Mouse (Mus musculus) brain, embryonic 14.5 days (tissue): Measurements from ENCODE around the gene Rnf181. TPM values are rescaled to one million over a fixed set of nuclear protein-coding genes. Genes with fewer than 3 reads are reported as not detected.
A peak's percentile ranks its signal among the peaks of the same experiment; 100 is the strongest.

ENCODE experiments used
- DNase-seq: peaks from one replicate; pipeline ENCODE4 v3.0.0-alpha.2; 2011; ENCODE audit warnings: low read depth
- CTCF ChIP-seq: fragments of 200-500 bp; IDR thresholded peaks from 2 replicates; pipeline ENCODE4 v1.5.1; 2012; ENCODE audit warnings: inconsistent platforms, mild to moderate bottlenecking, moderate library complexity, borderline replicate concordance; ENCODE audit not compliant: insufficient read depth, insufficient read length; ENCODE audit errors: extremely low read depth
- POLR2A ChIP-seq: fragments of 200-500 bp; IDR thresholded peaks from 2 replicates; pipeline ENCODE4 v1.6.1; 2012; ENCODE audit warnings: mild to moderate bottlenecking, inconsistent platforms, borderline replicate concordance; ENCODE audit not compliant: poor library complexity, insufficient read depth, insufficient read length, severe bottlenecking; ENCODE audit errors: extremely low read depth
- polyA plus RNA-seq: library from polyadenylated mRNA; depleted of rRNA; stranded (reverse); fragments of >200 nt; gene quantifications from 2 replicates; pipeline ENCODE4 v1.2.3, GENCODE M21; 2012; rRNA removed

Rnf181 gene
- polyA plus RNA-seq: 73.1 and 75.4 TPM in 2 replicates

DNA sequence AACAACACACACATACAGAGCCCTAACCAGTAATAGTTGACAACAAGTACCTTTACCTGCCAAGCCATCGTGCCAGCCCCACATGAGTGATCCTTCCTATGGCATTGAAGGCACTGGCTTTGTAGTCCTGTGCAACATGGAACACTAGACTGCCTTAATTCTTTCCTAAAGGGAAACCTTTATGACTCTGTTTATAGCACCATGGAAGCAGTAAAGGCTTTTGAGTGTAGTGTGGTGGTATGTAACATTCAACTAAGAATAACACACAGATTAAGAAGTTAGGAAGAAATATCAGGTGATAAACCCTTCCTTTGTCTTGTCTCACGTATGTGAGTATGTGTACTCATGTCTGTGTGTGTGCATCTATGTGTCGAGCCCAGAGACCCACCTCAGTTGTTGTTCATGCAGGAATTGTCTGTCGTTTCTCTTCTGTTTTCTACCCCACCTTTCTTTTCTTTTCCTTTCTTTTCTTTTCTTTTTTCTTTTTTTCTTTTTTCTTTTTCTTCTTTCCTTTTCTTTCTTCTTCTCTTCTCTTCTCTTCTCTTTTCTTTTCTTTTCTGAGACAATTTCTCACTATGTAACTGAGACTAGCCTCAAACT is at the start of gene Rnf181:
Gene Rnf181 (minus strand): TSS at position 113 of the 600 bp plus-strand sequence.
- TF ChIP-seq CTCF (no peak), POLR2A (no peak)

DNA sequence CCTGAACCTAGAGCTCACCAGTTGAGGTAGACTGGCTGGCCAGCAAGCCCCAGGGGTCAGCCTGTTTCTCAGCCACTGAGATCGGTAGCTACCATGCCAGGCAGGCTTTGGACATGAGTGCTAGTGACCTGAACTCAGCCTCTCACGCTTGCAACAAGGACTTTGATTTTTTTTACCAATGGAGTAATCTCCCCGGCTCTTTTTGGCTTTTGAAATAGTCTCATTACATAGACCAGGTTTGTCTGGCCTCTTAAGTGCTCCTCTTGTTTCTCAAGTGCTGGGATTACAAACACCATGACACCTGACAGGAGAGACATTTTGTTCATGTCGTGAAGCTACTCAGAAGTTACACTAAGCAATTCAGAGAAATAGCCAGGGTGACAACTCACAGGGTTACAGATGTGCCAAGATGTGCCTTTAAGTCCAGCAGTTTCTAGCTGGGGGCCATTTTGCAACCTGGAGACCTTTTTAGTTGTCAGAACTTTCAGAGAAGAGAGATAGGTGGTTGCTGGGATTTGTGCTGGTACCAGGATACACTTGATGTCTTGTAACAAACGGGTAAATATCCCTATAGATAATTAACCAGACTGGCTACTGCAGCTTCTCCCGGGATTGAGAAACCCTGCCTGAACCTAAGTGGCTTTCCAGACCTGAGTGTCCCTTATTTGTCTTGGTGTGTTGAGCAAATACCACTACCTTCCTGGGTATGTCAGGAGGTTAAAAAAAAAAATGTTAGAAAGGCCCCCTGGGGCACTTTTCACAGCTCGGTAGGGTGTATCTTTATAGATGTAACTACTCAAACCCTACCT is 49.4 kb upstream of the Rnf181 start:
- TF ChIP-seq POLR2A (no peak), CTCF (no peak)
- no peak for DNase-seq

More for the DNA sequence above, at the start of gene Rnf181:
- DNase-seq: no peak

DNA sequence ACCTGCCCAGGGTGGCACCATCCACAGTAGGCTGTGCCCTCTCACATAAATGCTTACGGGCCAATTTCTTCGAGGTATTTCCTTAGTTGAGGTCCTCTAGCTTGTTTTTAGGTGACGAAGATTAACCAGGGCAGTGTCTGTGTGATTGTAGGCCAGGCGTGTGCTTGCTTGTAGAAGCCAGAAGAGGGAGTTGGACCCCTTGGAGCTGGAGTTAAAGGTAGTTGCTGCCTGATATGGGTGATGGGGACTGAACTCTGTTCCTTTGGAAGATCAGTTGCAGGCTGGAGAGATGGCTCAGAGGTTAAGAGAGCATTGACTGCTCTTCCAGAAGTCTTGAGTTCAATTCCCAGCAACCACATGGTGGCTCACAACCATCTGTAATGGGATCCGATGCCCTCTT is 48.4 kb upstream of the Rnf181 start:
- TF ChIP-seq CTCF (no peak), POLR2A (no peak)
- DNase-seq: no peak

DNA sequence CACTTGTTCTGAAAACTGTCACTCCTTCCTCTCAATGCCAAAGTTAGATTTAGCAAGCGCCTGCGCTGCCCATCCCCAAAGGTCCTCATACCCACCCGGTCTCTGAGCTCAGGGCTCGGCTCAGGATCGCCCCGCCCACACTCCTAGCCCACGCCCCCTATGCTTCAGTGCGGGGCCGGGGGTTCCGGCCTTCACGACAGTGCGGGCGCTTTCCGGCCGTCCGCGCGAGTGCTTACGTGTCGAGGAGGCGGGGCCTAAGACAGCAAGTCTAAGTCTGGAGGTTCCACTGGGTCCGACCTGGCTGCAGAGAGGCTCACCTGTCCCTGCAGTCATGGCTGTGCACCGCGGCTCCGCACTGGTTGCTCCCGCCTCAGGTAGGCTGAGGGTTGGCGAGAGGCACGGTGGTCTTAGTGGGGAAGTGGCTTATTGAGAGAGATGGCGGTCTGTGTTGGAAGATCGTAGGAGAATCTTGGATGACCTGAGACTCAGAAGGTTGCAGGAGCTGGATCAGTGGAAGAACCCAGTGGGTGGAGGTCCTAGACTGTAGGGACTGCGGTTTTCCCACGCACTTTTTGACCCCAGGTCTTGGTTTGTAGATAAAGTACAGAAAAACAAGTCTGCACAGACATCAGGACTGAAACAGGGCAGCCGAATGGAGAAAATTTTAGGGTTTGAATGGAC is 47.5 kb upstream of the Rnf181 start, which contains the start of gene Ggcx:
Gene Ggcx (plus strand): TSS at position 233 of the 681 bp plus-strand sequence.
- DNase-seq: peak; percentile 97
- TF ChIP-seq CTCF (no peak), POLR2A (peak; percentile 47; the same call in 1 of the 2 replicates)

DNA sequence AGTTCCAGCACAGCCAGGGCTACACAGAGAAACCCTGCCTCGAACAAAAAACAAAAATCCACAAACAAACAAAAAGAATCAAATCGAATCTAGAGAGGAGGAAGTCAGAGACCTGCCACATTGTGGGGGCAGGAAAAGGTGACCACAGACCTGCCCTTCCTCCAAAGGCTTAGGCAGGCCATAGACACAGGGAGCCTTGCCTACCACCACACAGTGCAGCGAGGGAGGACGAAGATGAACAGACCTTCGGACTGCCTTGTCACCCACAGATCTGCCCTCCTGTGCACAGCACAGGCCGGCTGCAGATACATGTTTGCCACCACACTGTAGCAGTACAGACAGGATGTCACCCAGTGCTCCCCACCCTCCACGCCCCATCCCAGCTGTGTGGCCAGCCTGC is 43.8 kb upstream of the Rnf181 start:
- TF ChIP-seq POLR2A (no peak), CTCF (no peak)
- DNase-seq: no peak

DNA sequence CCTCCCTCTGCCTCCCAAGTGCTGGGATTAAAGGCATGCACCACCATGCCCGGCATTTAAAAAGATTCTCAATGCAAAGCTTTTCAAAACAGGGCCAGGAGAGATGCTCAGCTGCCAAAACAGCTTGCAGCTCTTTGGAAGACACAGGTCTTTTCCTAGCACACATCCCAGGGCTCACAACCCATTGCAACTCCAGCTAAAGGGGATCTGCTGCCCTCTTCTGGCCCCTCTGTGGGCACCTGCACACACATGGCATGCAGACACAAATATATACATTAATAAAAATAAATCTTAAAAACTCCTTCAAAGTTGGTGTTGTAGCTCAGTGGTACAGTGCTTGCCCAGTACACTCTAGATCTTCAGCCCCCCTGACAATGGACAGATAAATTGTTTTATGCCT is 43.2 kb upstream of the Rnf181 start:
- DNase-seq: no peak
- no peak for TF ChIP-seq POLR2A
- no peak for TF ChIP-seq CTCF

DNA sequence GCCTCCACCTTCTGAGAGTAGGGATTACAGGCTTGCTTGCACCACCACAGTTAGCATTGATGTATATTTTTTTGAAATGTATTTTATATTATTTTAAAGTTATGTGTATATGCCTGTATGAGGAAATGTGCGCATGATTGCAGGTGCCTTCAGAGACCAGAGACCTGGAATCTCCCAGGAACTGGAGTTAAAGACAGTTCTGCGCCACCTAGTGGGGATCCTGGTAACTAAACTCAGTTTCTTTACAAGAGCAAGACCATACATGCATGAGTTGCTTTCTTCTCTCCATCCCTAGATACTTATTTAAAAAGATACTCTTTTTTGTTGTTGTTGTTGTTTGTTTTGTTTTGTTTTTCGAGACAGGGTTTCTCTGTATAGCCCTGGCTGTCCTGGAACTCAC is 42.8 kb upstream of the Rnf181 start:
- TF ChIP-seq POLR2A (no peak), CTCF (peak; percentile 77; the same call in 1 of the 2 replicates)
- peak; percentile 86 for DNase-seq

DNA sequence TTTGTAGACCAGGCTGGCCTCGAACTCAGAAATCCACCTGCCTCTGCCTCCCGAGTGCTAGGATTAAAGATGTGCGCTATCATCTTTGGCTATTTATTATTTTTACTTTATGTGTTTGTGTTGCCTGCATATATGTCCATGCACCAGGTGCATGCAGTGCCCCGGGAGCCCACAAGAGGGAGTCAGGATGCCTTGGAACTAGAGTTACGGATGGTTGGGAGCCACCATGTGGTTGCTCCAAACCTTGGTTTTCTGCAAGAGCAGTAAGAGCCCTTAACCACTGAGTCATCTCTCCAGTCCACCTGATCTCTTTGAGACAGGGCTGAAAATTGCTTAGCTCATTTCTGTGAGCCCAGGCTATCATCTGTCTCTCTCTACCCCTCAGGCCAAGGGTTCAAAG is 40.4 kb upstream of the Rnf181 start:
- peak; percentile 91 for DNase-seq
- TF ChIP-seq POLR2A (no peak), CTCF (peak; percentile 93)

DNA sequence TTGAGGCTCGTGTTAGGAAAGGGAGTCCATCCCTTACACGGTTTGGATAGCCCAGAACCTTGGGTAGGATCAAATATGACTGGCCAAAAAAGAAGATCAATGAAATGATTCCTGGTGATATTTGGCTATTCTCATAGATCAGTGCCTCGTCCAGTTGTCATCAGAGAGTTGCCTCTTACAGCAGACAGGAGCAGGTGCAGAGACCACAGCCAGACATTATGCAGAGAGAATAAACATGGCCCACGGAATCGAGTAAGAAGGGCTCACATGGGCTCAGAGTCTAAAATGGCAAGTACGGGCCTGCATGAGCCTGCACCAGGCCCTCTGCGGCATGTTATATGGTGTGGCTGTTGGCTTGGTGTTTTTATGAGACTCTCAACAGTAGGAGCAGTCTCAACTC is 38.6 kb upstream of the Rnf181 start:
- DNase-seq: no peak
- TF ChIP-seq POLR2A: no peak
- no peak for TF ChIP-seq CTCF

DNA sequence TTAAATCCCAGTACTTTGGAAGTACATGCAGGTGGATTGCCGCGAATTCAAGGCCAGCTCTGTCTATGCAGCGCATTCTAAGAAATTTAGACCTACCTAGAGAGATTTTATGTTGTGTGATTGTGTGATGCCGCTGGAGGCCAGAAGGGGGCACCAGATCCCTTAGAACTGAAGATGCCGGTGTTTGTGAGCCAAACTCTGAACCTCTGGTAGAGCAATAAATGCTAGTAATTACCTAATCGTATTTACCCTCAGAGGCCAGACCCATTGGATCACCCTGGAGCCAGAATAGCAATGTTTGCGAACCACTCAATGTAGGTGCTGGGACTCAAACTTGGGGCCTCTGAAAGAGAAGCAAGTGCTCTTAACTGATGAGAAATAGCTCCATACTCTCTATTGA is 35.1 kb upstream of the Rnf181 start:
- TF ChIP-seq POLR2A (no peak), CTCF (peak; percentile 79; the same call in 1 of the 2 replicates)
- DNase-seq: peak; percentile 80

DNA sequence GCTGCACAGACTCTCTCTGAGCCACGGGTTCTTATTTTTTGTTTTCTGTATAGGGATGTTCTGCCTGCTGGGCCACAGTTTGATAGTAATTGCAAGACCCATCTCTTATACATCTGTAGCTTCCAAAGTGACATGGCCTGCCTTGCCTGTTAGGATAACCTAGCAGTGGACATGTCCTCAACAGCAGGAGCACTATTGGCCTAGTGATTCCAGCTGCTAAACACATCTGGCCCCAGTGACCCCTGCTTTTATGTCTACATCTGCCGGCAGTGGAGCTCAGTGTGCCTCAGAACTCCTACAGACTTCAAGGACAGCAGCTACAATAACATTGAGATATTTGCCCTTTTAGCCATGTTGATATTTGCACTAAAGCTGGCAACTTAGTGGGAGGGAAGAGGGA is 33.2 kb upstream of the Rnf181 start:
- TF ChIP-seq POLR2A (no peak), CTCF (no peak)
- peak; percentile 38 for DNase-seq
